Mouse (Mus musculus): Measurements from ENCODE around the gene Glis1. TPM values are rescaled to one million over a fixed set of nuclear protein-coding genes. Genes with fewer than 3 reads are reported as not detected.

The Glis1 gene
- polyA plus RNA-seq, 1 experiment: 0.46 TPM

DNA sequence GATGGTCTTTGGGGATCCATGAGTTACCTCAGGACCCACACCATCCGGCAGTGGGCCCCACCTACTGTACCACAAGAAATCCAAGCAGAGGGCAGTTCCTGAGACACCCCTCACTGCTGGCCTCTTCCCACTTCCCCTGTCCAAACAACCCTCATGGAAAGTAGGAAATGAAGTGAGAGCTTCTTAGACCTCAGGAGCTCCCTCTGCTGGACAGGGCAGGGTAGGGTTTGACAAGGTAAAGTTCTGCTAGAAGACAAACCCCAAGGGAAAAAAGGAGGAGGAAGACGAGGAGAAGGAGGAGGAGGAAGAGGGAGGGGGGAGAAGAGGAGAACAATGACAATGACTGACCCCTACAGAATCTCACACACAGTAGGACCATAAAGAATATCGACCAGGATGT lies 203.3 kb downstream of the Glis1 start:
- WGBS: 81% methylated on average over 3 of the region's 3 CpGs
- H3K4me3 ChIP-seq (replicated peaks; ENCODE audit: insufficient read depth, low read depth, low read length): no peak overlapping the region
- H3K27me3 ChIP-seq (ENCODE audit: control insufficient read depth, insufficient read depth, low read length): no peaks in the 10 kb centered on the region
- DNase-seq: no peak
- peak; percentile 36; the same call in 1 of the 2 replicates for TF ChIP-seq CTCF (IDR thresholded peaks at IDR 0.05; ENCODE audit: borderline replicate concordance, insufficient read depth, low read depth, low read length)
- no peak for TF ChIP-seq POLR2A (IDR thresholded peaks at IDR 0.05; ENCODE audit: borderline replicate concordance, insufficient read depth, low read length)
- H3K27ac ChIP-seq (ENCODE audit: insufficient read depth, low read length): no peak overlapping the region
- H3K4me1 ChIP-seq (ENCODE audit: control insufficient read depth, insufficient read depth, low read length): peaks cover 18% of the 10 kb centered on the region

DNA sequence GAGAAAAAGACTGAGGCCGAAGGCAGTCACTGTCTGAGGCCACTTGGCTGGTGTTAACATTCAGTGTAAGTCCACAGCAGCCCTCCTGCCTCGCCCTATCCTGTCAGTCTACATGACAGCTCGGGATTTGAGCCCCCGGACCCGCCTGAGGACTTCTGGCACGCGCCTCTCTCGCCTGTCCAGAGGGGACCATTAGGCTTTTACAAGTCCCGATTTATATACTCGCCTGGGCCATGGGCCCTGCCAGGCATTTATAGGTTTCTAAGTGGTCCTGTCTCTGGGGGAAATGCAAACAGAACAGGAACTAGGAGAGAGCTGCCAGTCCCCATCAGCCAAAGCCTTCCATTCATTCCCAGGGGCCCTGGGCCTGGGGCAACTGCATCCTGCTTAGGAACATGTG lies 203.9 kb downstream of the Glis1 start:
- TF ChIP-seq CTCF (IDR thresholded peaks at IDR 0.05; ENCODE audit: borderline replicate concordance, insufficient read depth, low read depth, low read length) (no peak), POLR2A (IDR thresholded peaks at IDR 0.05; ENCODE audit: borderline replicate concordance, insufficient read depth, low read length) (no peak)
- WGBS: 80% methylated on average over 10 of the region's 10 CpGs
- H3K27ac ChIP-seq (ENCODE audit: insufficient read depth, low read length): no peak overlapping the region
- H3K4me1 ChIP-seq (ENCODE audit: control insufficient read depth, insufficient read depth, low read length): peaks cover 11% of the 10 kb centered on the region
- H3K27me3 ChIP-seq (ENCODE audit: control insufficient read depth, insufficient read depth, low read length): no peaks in the 10 kb centered on the region
- H3K4me3 ChIP-seq (replicated peaks; ENCODE audit: insufficient read depth, low read depth, low read length): no peak overlapping the region
- no peak for DNase-seq

DNA sequence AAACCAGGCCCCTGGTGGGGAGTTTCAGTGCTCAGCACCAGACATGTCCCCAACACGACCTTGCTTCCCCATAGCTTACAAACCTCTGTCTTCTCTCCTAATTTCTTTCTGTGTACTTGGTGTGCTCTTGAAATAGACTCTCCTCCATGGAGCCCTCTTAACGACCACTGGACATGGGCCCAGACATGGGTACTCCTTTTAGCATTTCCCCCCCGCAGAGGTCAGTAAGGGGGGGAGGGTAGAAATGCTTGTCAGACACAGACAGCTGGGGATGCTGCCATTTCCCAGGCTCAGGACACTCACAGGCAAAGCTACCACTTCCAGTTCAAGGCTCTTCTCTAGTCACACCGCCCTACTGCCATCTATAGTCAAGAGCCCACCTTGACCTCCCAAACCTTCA lies 207.2 kb downstream of the Glis1 start:
- WGBS: 61% methylated on average over 4 of the region's 4 CpGs

DNA sequence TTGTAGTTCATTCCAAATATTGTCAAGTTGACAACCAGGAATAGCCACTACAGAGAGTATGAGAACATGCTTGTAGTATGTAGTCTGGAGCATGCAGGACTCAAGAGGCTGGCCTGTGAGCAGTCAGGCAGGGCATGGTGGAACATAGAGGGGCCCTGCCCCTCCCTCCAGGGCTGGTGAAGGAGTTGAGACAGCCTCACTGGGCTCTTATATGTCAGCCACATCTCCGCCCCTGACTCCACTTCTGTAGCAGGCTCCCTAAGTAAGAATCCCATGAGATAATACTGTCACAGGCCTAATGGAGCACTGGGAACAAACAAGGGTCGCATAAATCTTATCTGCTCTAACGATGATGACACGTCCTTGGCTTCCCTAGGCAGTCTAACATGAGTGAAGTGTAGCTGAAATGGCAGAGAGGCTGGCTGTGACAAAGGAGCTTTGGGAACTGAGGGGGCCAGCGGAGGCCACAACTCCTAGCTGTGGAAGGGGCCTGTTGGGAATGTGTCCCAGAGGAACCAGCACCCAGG lies 214.6 kb downstream of the Glis1 start:
- WGBS: 89% methylated on average over 5 of the region's 5 CpGs
- no peak for DNase-seq
- H3K4me1 ChIP-seq (ENCODE audit: control insufficient read depth, insufficient read depth, low read length): peaks cover 3% of the 10 kb centered on the region; the same call in 1 of the 2 replicates
- TF ChIP-seq POLR2A (IDR thresholded peaks at IDR 0.05; ENCODE audit: borderline replicate concordance, insufficient read depth, low read length) (no peak), CTCF (IDR thresholded peaks at IDR 0.05; ENCODE audit: borderline replicate concordance, insufficient read depth, low read depth, low read length) (no peak)
- no peaks in the 10 kb centered on the region; the same call in 1 of the 2 replicates for H3K27me3 ChIP-seq (ENCODE audit: control insufficient read depth, insufficient read depth, low read length)
- no peak overlapping the region for H3K27ac ChIP-seq (ENCODE audit: insufficient read depth, low read length)
- H3K4me3 ChIP-seq (replicated peaks; ENCODE audit: insufficient read depth, low read depth, low read length): no peak overlapping the region

More for the DNA sequence above, 207.2 kb downstream of the Glis1 start:
- TF ChIP-seq CTCF (IDR thresholded peaks at IDR 0.05; ENCODE audit: borderline replicate concordance, insufficient read depth, low read depth, low read length) (no peak), POLR2A (IDR thresholded peaks at IDR 0.05; ENCODE audit: borderline replicate concordance, insufficient read depth, low read length) (no peak)
- DNase-seq: no peak
- Histone ChIP-seq H3K4me1 (ENCODE audit: control insufficient read depth, insufficient read depth, low read length) (no peaks in the 10 kb centered on the region), H3K4me3 (replicated peaks; ENCODE audit: insufficient read depth, low read depth, low read length) (no peak overlapping the region), H3K27ac (ENCODE audit: insufficient read depth, low read length) (no peak overlapping the region), H3K27me3 (ENCODE audit: control insufficient read depth, insufficient read depth, low read length) (no peaks in the 10 kb centered on the region)

DNA sequence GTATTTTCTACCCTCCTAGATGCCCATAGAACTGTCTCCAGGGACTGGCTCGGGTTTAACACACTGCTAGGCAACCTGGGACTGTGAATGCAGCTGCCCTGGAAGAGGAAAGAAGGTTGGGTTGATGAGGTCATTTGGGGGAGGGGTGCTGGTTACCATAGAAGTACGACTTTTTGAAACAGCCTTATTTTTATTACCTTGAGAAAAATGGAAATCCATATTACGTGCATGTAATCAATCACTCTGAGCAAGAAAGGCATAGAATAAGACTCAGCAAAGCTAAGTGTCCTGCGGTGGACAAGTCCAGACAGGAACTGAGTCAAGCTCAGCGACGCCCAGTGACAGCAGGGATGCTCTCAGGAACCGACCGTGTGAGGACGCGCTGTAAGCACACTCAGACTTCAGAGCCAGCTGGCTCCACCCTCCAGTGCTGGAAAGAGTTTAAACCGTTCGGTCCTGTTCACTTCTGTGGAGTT lies 216.7 kb downstream of the Glis1 start:
- TF ChIP-seq POLR2A (IDR thresholded peaks at IDR 0.05; ENCODE audit: borderline replicate concordance, insufficient read depth, low read length): no peak
- no peak overlapping the region for H3K27ac ChIP-seq (ENCODE audit: insufficient read depth, low read length)
- DNase-seq: peak; percentile 26 to 30
- no peak overlapping the region for H3K4me3 ChIP-seq (replicated peaks; ENCODE audit: insufficient read depth, low read depth, low read length)
- H3K4me1 ChIP-seq (ENCODE audit: control insufficient read depth, insufficient read depth, low read length): peaks cover 3% of the 10 kb centered on the region; the same call in 1 of the 2 replicates
- no peaks in the 10 kb centered on the region; the same call in 1 of the 2 replicates for H3K27me3 ChIP-seq (ENCODE audit: control insufficient read depth, insufficient read depth, low read length)
- 13% methylated on average over 12 of the region's 12 CpGs for WGBS

DNA sequence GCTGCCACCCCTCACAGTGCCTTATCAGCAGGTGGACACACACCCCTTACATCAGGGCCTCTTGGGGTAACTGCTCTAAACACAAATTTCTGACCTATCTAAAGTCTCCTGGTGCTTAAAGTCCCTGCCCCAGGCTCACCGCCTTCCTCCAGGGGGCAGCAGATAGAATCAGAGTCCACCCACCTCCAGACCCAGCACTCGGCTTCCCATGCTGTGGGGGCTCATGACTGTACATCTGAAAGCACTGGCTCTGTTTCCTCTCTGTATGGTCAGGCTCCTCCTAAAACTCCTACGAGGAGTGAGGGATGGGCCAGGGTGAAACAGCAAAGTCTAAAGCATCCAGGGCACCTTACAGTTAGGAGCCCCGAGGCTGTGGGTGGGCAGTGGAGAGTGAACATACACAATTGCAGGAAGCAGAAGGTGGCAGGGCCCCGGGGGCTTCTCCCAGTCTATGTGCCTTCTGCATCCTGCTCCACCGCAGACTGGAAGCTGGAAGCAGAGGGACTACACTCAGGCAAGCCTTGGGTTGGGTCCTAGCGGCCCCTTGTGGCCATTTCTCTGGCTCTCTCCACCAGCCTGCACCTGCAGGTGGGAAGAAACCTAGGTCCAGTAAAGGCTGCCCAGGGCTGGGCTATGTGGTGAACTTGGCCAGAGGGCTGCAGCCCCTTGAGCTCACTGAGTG lies 218.3 kb downstream of the Glis1 start:
- TF ChIP-seq CTCF (IDR thresholded peaks at IDR 0.05; ENCODE audit: borderline replicate concordance, insufficient read depth, low read depth, low read length) (peak; percentile 92), POLR2A (IDR thresholded peaks at IDR 0.05; ENCODE audit: borderline replicate concordance, insufficient read depth, low read length) (no peak)
- DNase-seq: peak; percentile 73 to 83
- WGBS: 12% methylated on average over 7 of the region's 7 CpGs
- Histone ChIP-seq H3K4me1 (ENCODE audit: control insufficient read depth, insufficient read depth, low read length) (peaks cover 3% of the 10 kb centered on the region; the same call in 1 of the 2 replicates), H3K27ac (ENCODE audit: insufficient read depth, low read length) (no peak overlapping the region), H3K4me3 (replicated peaks; ENCODE audit: insufficient read depth, low read depth, low read length) (no peak overlapping the region), H3K27me3 (ENCODE audit: control insufficient read depth, insufficient read depth, low read length) (no peaks in the 10 kb centered on the region; the same call in 1 of the 2 replicates)

DNA sequence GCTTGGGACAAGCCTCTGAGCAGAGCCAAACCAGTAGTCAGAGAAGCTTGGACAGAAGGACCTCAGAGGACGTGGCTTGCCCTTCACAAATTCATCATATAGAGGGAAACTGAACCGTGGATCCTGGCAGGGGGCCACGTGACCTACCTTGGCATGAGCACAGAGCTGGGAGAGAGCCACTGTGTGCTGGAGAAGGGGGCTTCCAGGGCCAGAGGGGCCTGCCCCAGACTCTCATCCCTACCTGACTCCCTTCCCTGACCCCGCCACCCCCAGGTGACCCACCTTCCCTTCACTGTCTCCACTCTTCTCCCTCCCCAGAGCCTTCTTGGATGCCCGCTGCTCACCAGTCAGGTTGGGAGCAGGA lies 218.9 kb downstream of the Glis1 start:
- Histone ChIP-seq H3K27me3 (ENCODE audit: control insufficient read depth, insufficient read depth, low read length) (no peaks in the 10 kb centered on the region; the same call in 1 of the 2 replicates), H3K27ac (ENCODE audit: insufficient read depth, low read length) (no peak overlapping the region), H3K4me1 (ENCODE audit: control insufficient read depth, insufficient read depth, low read length) (peaks cover 3% of the 10 kb centered on the region; the same call in 1 of the 2 replicates), H3K4me3 (replicated peaks; ENCODE audit: insufficient read depth, low read depth, low read length) (no peak overlapping the region)
- WGBS: 46% methylated on average over 5 of the region's 5 CpGs
- TF ChIP-seq POLR2A (IDR thresholded peaks at IDR 0.05; ENCODE audit: borderline replicate concordance, insufficient read depth, low read length) (no peak), CTCF (IDR thresholded peaks at IDR 0.05; ENCODE audit: borderline replicate concordance, insufficient read depth, low read depth, low read length) (no peak)
- no peak for DNase-seq

DNA sequence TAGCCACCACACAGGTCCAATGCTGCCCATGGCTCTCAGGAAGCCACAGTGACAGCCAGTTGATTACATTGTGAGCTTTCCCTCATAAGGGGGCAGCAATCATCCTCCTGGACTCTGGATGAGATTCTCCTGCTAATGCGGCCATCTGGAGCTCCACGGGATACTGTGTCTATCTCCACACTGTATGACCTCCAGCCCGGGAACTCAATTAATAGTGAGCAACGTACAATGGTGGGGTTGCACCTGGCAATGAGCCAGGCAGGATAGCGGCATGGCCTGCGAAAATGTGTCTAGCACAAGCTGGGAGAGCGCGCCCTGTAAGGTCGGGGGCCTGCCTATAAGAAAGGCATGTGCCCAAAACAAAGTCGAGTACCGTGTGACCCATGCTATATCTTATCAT lies 226.3 kb downstream of the Glis1 start:
- Histone ChIP-seq H3K27me3 (ENCODE audit: control insufficient read depth, insufficient read depth, low read length) (no peaks in the 10 kb centered on the region), H3K4me3 (replicated peaks; ENCODE audit: insufficient read depth, low read depth, low read length) (no peak overlapping the region), H3K4me1 (ENCODE audit: control insufficient read depth, insufficient read depth, low read length) (peaks cover 6% of the 10 kb centered on the region), H3K27ac (ENCODE audit: insufficient read depth, low read length) (no peak overlapping the region)
- 21% methylated on average over 11 of the region's 11 CpGs for WGBS
- TF ChIP-seq CTCF (IDR thresholded peaks at IDR 0.05; ENCODE audit: borderline replicate concordance, insufficient read depth, low read depth, low read length) (no peak), POLR2A (IDR thresholded peaks at IDR 0.05; ENCODE audit: borderline replicate concordance, insufficient read depth, low read length) (no peak)
- peak; percentile 54 to 67 for DNase-seq
